Mouse (Mus musculus): Measurements from ENCODE around the gene Smarca2.

The Smarca2 gene

GRCm38 (mm10) chr19:26759295-26759694 is 154.4 kb downstream of the Smarca2 start:
- no peak overlapping the region for H3K4me3 ChIP-seq (replicated peaks; ENCODE audit: low read length)
- peaks cover 13% of the 10 kb centered on the region for H3K4me1 ChIP-seq (replicated peaks; ENCODE audit: low read depth, low read length)
- H3K36me3 ChIP-seq (ENCODE audit: insufficient read depth, low read length): no peaks in the 10 kb centered on the region
- peaks cover 17% of the 10 kb centered on the region for H3K27me3 ChIP-seq (ENCODE audit: insufficient read depth, low read length)
- H3K9me3 ChIP-seq (ENCODE audit: low read length): no peaks in the 10 kb centered on the region
- TF ChIP-seq POU5F1 (IDR thresholded peaks at IDR 0.05; ENCODE audit: borderline replicate concordance, low read length) (no peak), NANOG (IDR thresholded peaks at IDR 0.05; ENCODE audit: borderline replicate concordance, low read length) (no peak), CTCF (conservative IDR thresholded peaks at IDR 0.05; ENCODE audit: low read length) (no peak)

GRCm38 (mm10) chr19:26761257-26761656 is 156.4 kb downstream of the Smarca2 start:
- no peaks in the 10 kb centered on the region for H3K9me3 ChIP-seq (ENCODE audit: low read length)
- H3K36me3 ChIP-seq (ENCODE audit: insufficient read depth, low read length): no peaks in the 10 kb centered on the region
- no peak overlapping the region for H3K4me3 ChIP-seq (replicated peaks; ENCODE audit: low read length)
- TF ChIP-seq CTCF (conservative IDR thresholded peaks at IDR 0.05; ENCODE audit: low read length) (no peak), NANOG (IDR thresholded peaks at IDR 0.05; ENCODE audit: borderline replicate concordance, low read length) (no peak), POU5F1 (IDR thresholded peaks at IDR 0.05; ENCODE audit: borderline replicate concordance, low read length) (no peak)
- H3K4me1 ChIP-seq (replicated peaks; ENCODE audit: low read depth, low read length): peaks cover 9% of the 10 kb centered on the region
- peaks cover 17% of the 10 kb centered on the region for H3K27me3 ChIP-seq (ENCODE audit: insufficient read depth, low read length)

- Histone ChIP-seq H3K9me3 (ENCODE audit: low read length) (no peaks in the 10 kb centered on the region), H3K4me1 (replicated peaks; ENCODE audit: low read depth, low read length) (peaks cover 17% of the 10 kb centered on the region), H3K27me3 (ENCODE audit: insufficient read depth, low read length) (peaks cover 1% of the 10 kb centered on the region), H3K4me3 (replicated peaks; ENCODE audit: low read length) (no peak overlapping the region), H3K36me3 (ENCODE audit: insufficient read depth, low read length) (no peaks in the 10 kb centered on the region)
- TF ChIP-seq POU5F1 (IDR thresholded peaks at IDR 0.05; ENCODE audit: borderline replicate concordance, low read length) (no peak), CTCF (conservative IDR thresholded peaks at IDR 0.05; ENCODE audit: low read length) (no peak), NANOG (IDR thresholded peaks at IDR 0.05; ENCODE audit: borderline replicate concordance, low read length) (no peak)
These were observed 160.6 kb downstream of the Smarca2 start for GRCm38 (mm10) chr19:26765483-26765882.

- H3K4me3 ChIP-seq (replicated peaks; ENCODE audit: low read length): no peak overlapping the region
- TF ChIP-seq NANOG (IDR thresholded peaks at IDR 0.05; ENCODE audit: borderline replicate concordance, low read length) (no peak), POU5F1 (IDR thresholded peaks at IDR 0.05; ENCODE audit: borderline replicate concordance, low read length) (no peak), CTCF (conservative IDR thresholded peaks at IDR 0.05; ENCODE audit: low read length) (no peak)
- H3K27me3 ChIP-seq (ENCODE audit: insufficient read depth, low read length): no peaks in the 10 kb centered on the region
- peaks cover 7% of the 10 kb centered on the region; the same call in 1 of the 2 replicates for H3K4me1 ChIP-seq (replicated peaks; ENCODE audit: low read depth, low read length)
- H3K9me3 ChIP-seq (ENCODE audit: low read length): peaks cover 18% of the 10 kb centered on the region
- no peaks in the 10 kb centered on the region for H3K36me3 ChIP-seq (ENCODE audit: insufficient read depth, low read length)
These were observed 162.6 kb downstream of the Smarca2 start for GRCm38 (mm10) chr19:26767454-26767853.

- no peaks in the 10 kb centered on the region for H3K36me3 ChIP-seq (ENCODE audit: insufficient read depth, low read length)
- H3K4me1 ChIP-seq (replicated peaks; ENCODE audit: low read depth, low read length): peaks cover 7% of the 10 kb centered on the region; the same call in 1 of the 2 replicates
- no peaks in the 10 kb centered on the region for H3K27me3 ChIP-seq (ENCODE audit: insufficient read depth, low read length)
- H3K9me3 ChIP-seq (ENCODE audit: low read length): peaks cover 22% of the 10 kb centered on the region
- no peak overlapping the region for H3K4me3 ChIP-seq (replicated peaks; ENCODE audit: low read length)
- TF ChIP-seq POU5F1 (IDR thresholded peaks at IDR 0.05; ENCODE audit: borderline replicate concordance, low read length) (no peak), NANOG (IDR thresholded peaks at IDR 0.05; ENCODE audit: borderline replicate concordance, low read length) (no peak), CTCF (conservative IDR thresholded peaks at IDR 0.05; ENCODE audit: low read length) (no peak)
These were observed 163.1 kb downstream of the Smarca2 start for GRCm38 (mm10) chr19:26767941-26768340.

- Histone ChIP-seq H3K4me1 (replicated peaks; ENCODE audit: low read depth, low read length) (peaks cover 7% of the 10 kb centered on the region; the same call in 1 of the 2 replicates), H3K27me3 (ENCODE audit: insufficient read depth, low read length) (no peaks in the 10 kb centered on the region)
These were observed 164.0 kb downstream of the Smarca2 start for GRCm38 (mm10) chr19:26768846-26769245.

GRCm38 (mm10) chr19:26769609-26770500 is 165.0 kb downstream of the Smarca2 start:
- TF ChIP-seq POU5F1 (IDR thresholded peaks at IDR 0.05; ENCODE audit: borderline replicate concordance, low read length) (no peak), CTCF (conservative IDR thresholded peaks at IDR 0.05; ENCODE audit: low read length) (no peak), NANOG (IDR thresholded peaks at IDR 0.05; ENCODE audit: borderline replicate concordance, low read length) (no peak)
- Histone ChIP-seq H3K4me3 (replicated peaks; ENCODE audit: low read length) (no peak overlapping the region), H3K27me3 (ENCODE audit: insufficient read depth, low read length) (no peaks in the 10 kb centered on the region), H3K36me3 (ENCODE audit: insufficient read depth, low read length) (no peaks in the 10 kb centered on the region), H3K9me3 (ENCODE audit: low read length) (peaks cover 25% of the 10 kb centered on the region), H3K4me1 (replicated peaks; ENCODE audit: low read depth, low read length) (peaks cover 7% of the 10 kb centered on the region; the same call in 1 of the 2 replicates)

More at GRCm38 (mm10) chr19:26768846-26769245, 164.0 kb downstream of the Smarca2 start:
- Histone ChIP-seq H3K36me3 (ENCODE audit: insufficient read depth, low read length) (no peaks in the 10 kb centered on the region), H3K4me3 (replicated peaks; ENCODE audit: low read length) (no peak overlapping the region), H3K9me3 (ENCODE audit: low read length) (peaks cover 25% of the 10 kb centered on the region)
- TF ChIP-seq POU5F1 (IDR thresholded peaks at IDR 0.05; ENCODE audit: borderline replicate concordance, low read length) (no peak), CTCF (conservative IDR thresholded peaks at IDR 0.05; ENCODE audit: low read length) (no peak), NANOG (IDR thresholded peaks at IDR 0.05; ENCODE audit: borderline replicate concordance, low read length) (no peak)

GRCm38 (mm10) chr19:26770592-26770991 is 165.7 kb downstream of the Smarca2 start:
- TF ChIP-seq POU5F1 (IDR thresholded peaks at IDR 0.05; ENCODE audit: borderline replicate concordance, low read length): no peak
- TF ChIP-seq CTCF (conservative IDR thresholded peaks at IDR 0.05; ENCODE audit: low read length): no peak
- no peak for TF ChIP-seq NANOG (IDR thresholded peaks at IDR 0.05; ENCODE audit: borderline replicate concordance, low read length)
- Histone ChIP-seq H3K27me3 (ENCODE audit: insufficient read depth, low read length) (no peaks in the 10 kb centered on the region), H3K4me1 (replicated peaks; ENCODE audit: low read depth, low read length) (peaks cover 7% of the 10 kb centered on the region; the same call in 1 of the 2 replicates), H3K36me3 (ENCODE audit: insufficient read depth, low read length) (no peaks in the 10 kb centered on the region), H3K4me3 (replicated peaks; ENCODE audit: low read length) (no peak overlapping the region), H3K9me3 (ENCODE audit: low read length) (peaks cover 25% of the 10 kb centered on the region)

Data from E14TG2a.4 (cell line).